Mouse (Mus musculus) kidney, embryonic 16.5 days (tissue): ENCODE data around the gene Zfyve26. TPM values are rescaled to one million over a fixed set of nuclear protein-coding genes. Genes with fewer than 3 reads are reported as not detected.

Source experiments
- ATAC-seq: fragments of 200-750 bp; cut with Nextera tagmentation; 2 replicates; pipeline ENCODE4 v1.8.0; 2017; ENCODE audit warnings: moderate TSS enrichment; ENCODE audit not compliant: low FRiP score, low TSS enrichment
- H3K27ac ChIP-seq: fragments of 300-500 bp; sonication (generic); 2 replicates; pipeline ENCODE4 v1.5.1; 2014; ENCODE audit warnings: low read length
- H3K27me3 ChIP-seq: fragments of 300-500 bp; sonication (generic); 2 replicates; pipeline ENCODE4 v1.6.1; 2014; ENCODE audit warnings: low read length, control low read depth, mixed read lengths; ENCODE audit not compliant: insufficient read depth
- H3K36me3 ChIP-seq: fragments of 300-500 bp; sonication (generic); 2 replicates; pipeline ENCODE4 v1.6.1; 2014; ENCODE audit warnings: low read length, control low read depth, mixed read lengths; ENCODE audit not compliant: insufficient read depth
- H3K4me1 ChIP-seq: fragments of 300-500 bp; sonication (generic); 2 replicates; pipeline ENCODE4 v1.6.1; 2014; ENCODE audit warnings: low read length, control low read depth, mixed read lengths; ENCODE audit not compliant: insufficient read depth
- H3K4me2 ChIP-seq: fragments of 300-500 bp; sonication (generic); replicated peaks from 2 replicates; pipeline ENCODE4 v1.6.1; 2014; ENCODE audit warnings: low read depth, low read length
- H3K4me3 ChIP-seq: fragments of 300-500 bp; sonication (generic); 2 replicates; pipeline ENCODE4 v1.5.1; 2014; ENCODE audit warnings: mild to moderate bottlenecking, low read length
- H3K9ac ChIP-seq: fragments of 300-500 bp; sonication (generic); replicated peaks from 2 replicates; pipeline ENCODE4 v1.6.1; 2014; ENCODE audit warnings: low read length
- H3K9me3 ChIP-seq: fragments of 300-500 bp; sonication (generic); 2 replicates; pipeline ENCODE4 v1.6.1; 2016; ENCODE audit warnings: low read length, control low read depth
- WGBS: fragments of 180-500 bp; shearing (Covaris S2); extraction: QIAGEN DNeasy Blood & Tissue Kit; methylation state at CpG from one replicate; pipeline ENCODE4 v1.1.7; 2014; 5-methylcytosine and 5-hydroxymethylcytosine counted together
- polyA plus RNA-seq: library from polyadenylated mRNA; unstranded; fragments of >200 nt; fragmentation: Nextera tagmentation; extraction: Ambion mirVana; gene quantifications from 2 replicates; pipeline ENCODE4 v1.2.1, GENCODE M21; 2015

Zfyve26 gene
- polyA plus RNA-seq, 1 experiment from 2014 or later, result 11.2 TPM

- Histone ChIP-seq H3K9ac (no peak overlapping the region), H3K27ac (no peak overlapping the region), H3K4me1 (no peaks in the 10 kb centered on the region), H3K4me3 (no peak overlapping the region), H3K4me2 (no peak overlapping the region), H3K36me3 (no peaks in the 10 kb centered on the region), H3K27me3 (no peaks in the 10 kb centered on the region), H3K9me3 (no peaks in the 10 kb centered on the region)
- no peak for ATAC-seq
- 73% methylated on average over 5 of the region's 5 CpGs for WGBS
Measured at GRCm38 (mm10) chr12:79320895-79321294, 24.8 kb upstream of the Zfyve26 start.

- no peak overlapping the region for H3K9ac ChIP-seq
- no peak overlapping the region for H3K4me2 ChIP-seq
- H3K4me3 ChIP-seq, result no peak overlapping the region
- H3K27me3 ChIP-seq, result no peaks in the 10 kb centered on the region
- H3K9me3 ChIP-seq, result no peaks in the 10 kb centered on the region
- no peak overlapping the region for H3K27ac ChIP-seq
- H3K4me1 ChIP-seq, result no peaks in the 10 kb centered on the region
- H3K36me3 ChIP-seq, result 0 out of 2 replicates have a peak, but pooled peaks cover 4% of the 10 kb centered on the region
- no peak for ATAC-seq
- 44% methylated on average over 5 of the region's 5 CpGs for WGBS
Measured at GRCm38 (mm10) chr12:79317339-79317738, 21.2 kb upstream of the Zfyve26 start.

- no peak for ATAC-seq
- 88% methylated on average over 4 of the region's 4 CpGs for WGBS
- no peak overlapping the region for H3K4me3 ChIP-seq
- H3K4me2 ChIP-seq, result no peak overlapping the region
- no peaks in the 10 kb centered on the region for H3K9me3 ChIP-seq
- no peaks in the 10 kb centered on the region for H3K27me3 ChIP-seq
- H3K36me3 ChIP-seq, result 0 out of 2 replicates have a peak, but pooled peaks cover 4% of the 10 kb centered on the region
- H3K27ac ChIP-seq, result no peak overlapping the region
- no peak overlapping the region for H3K9ac ChIP-seq
- no peaks in the 10 kb centered on the region for H3K4me1 ChIP-seq
Measured at GRCm38 (mm10) chr12:79313721-79314120, 17.6 kb upstream of the Zfyve26 start.

- ATAC-seq, result peak; percentile 91
- Histone ChIP-seq H3K4me2 (no peak overlapping the region), H3K27ac (peak overlapping the region; percentile 58; the same call in 1 of the 2 replicates), H3K27me3 (no peaks in the 10 kb centered on the region), H3K9ac (no peak overlapping the region), H3K9me3 (no peaks in the 10 kb centered on the region), H3K4me1 (no peaks in the 10 kb centered on the region), H3K4me3 (no peak overlapping the region), H3K36me3 (no peaks in the 10 kb centered on the region)
- WGBS, result 29% methylated on average over 4 of the region's 4 CpGs
Measured at GRCm38 (mm10) chr12:79306013-79306412, 9.9 kb upstream of the Zfyve26 start.

GRCm38 (mm10) chr12:79305131-79305530 is 9.0 kb upstream of the Zfyve26 start:
- ATAC-seq, result no peak
- no peaks in the 10 kb centered on the region for H3K4me1 ChIP-seq
- H3K4me3 ChIP-seq, result no peak overlapping the region
- H3K27me3 ChIP-seq, result no peaks in the 10 kb centered on the region
- no peak overlapping the region for H3K27ac ChIP-seq
- 48% methylated on average over 1 of the region's 1 CpGs for WGBS
- no peak overlapping the region for H3K4me2 ChIP-seq
- H3K9me3 ChIP-seq, result no peaks in the 10 kb centered on the region
- H3K36me3 ChIP-seq, result no peaks in the 10 kb centered on the region
- H3K9ac ChIP-seq, result no peak overlapping the region

GRCm38 (mm10) chr12:79301802-79302201 is 5.7 kb upstream of the Zfyve26 start:
- no peak for ATAC-seq
- no peaks in the 10 kb centered on the region for H3K27me3 ChIP-seq
- H3K9me3 ChIP-seq, result no peaks in the 10 kb centered on the region
- H3K9ac ChIP-seq, result no peak overlapping the region
- no peak overlapping the region for H3K27ac ChIP-seq
- no peaks in the 10 kb centered on the region for H3K36me3 ChIP-seq
- WGBS, result 73% methylated on average over 9 of the region's 9 CpGs
- H3K4me2 ChIP-seq, result no peak overlapping the region
- no peak overlapping the region for H3K4me3 ChIP-seq
- H3K4me1 ChIP-seq, result no peaks in the 10 kb centered on the region

- no peak for ATAC-seq
Measured at GRCm38 (mm10) chr12:79297884-79298636, 2.0 kb upstream of the Zfyve26 start.

GRCm38 (mm10) chr12:79297121-79297576 is 1.0 kb upstream of the Zfyve26 start, which contains the start of gene Rad51b:
Rad51b (plus strand) TSS chr12:79297282.
- ATAC-seq, result peak; percentile 75
- peak within 1 kb of the TSS; percentile 76 for H3K27ac ChIP-seq
- WGBS, result under 1% methylated on average over 21 of the region's 21 CpGs

More at GRCm38 (mm10) chr12:79297884-79298636, 2.0 kb upstream of the Zfyve26 start:
- H3K27me3 ChIP-seq, result no peaks in the 10 kb centered on the region
- peak overlapping the region; percentile 76 for H3K4me3 ChIP-seq
- peak overlapping the region; percentile 73 for H3K9ac ChIP-seq
- H3K36me3 ChIP-seq, result no peaks in the 10 kb centered on the region
- peaks cover 9% of the 10 kb centered on the region for H3K4me1 ChIP-seq
- H3K9me3 ChIP-seq, result no peaks in the 10 kb centered on the region
- no peak overlapping the region for H3K27ac ChIP-seq
- peak overlapping the region; percentile 93 for H3K4me2 ChIP-seq
- WGBS, result 14% methylated on average over 15 of the region's 15 CpGs

GRCm38 (mm10) chr12:79292874-79293273 is 3.2 kb downstream of the Zfyve26 start:
- no peaks in the 10 kb centered on the region for H3K9me3 ChIP-seq
- peaks cover 13% of the 10 kb centered on the region for H3K36me3 ChIP-seq
- no peaks in the 10 kb centered on the region for H3K27me3 ChIP-seq
- no peak overlapping the region for H3K27ac ChIP-seq
- 83% methylated on average over 6 of the region's 6 CpGs for WGBS
- peaks cover 9% of the 10 kb centered on the region for H3K4me1 ChIP-seq
- H3K4me3 ChIP-seq, result no peak overlapping the region
- no peak overlapping the region for H3K4me2 ChIP-seq
- no peak overlapping the region for H3K9ac ChIP-seq
- ATAC-seq, result no peak

More at GRCm38 (mm10) chr12:79297121-79297576, 1.0 kb upstream of the Zfyve26 start, which contains the start of gene Rad51b:
- Histone ChIP-seq H3K9ac (peak within 1 kb of the TSS; percentile 78), H3K9me3 (no peaks in the 10 kb centered on the region), H3K27me3 (no peaks in the 10 kb centered on the region), H3K4me3 (peak within 1 kb of the TSS; percentile 76), H3K4me2 (peak within 1 kb of the TSS; percentile 93), H3K36me3 (no peaks in the 10 kb centered on the region), H3K4me1 (peaks cover 9% of the 10 kb centered on the region)

GRCm38 (mm10) chr12:79282595-79282994 is 13.5 kb downstream of the Zfyve26 start:
- Histone ChIP-seq H3K27me3 (no peaks in the 10 kb centered on the region), H3K27ac (no peak overlapping the region), H3K4me2 (no peak overlapping the region), H3K9me3 (no peaks in the 10 kb centered on the region), H3K36me3 (peaks cover 85% of the 10 kb centered on the region), H3K4me3 (no peak overlapping the region), H3K4me1 (no peaks in the 10 kb centered on the region), H3K9ac (no peak overlapping the region)
- ATAC-seq, result no peak
- WGBS, result 88% methylated on average over 8 of the region's 8 CpGs
